9 mouse cellular contexts compared by ENCODE assay signal in the genomic region with DNA sequence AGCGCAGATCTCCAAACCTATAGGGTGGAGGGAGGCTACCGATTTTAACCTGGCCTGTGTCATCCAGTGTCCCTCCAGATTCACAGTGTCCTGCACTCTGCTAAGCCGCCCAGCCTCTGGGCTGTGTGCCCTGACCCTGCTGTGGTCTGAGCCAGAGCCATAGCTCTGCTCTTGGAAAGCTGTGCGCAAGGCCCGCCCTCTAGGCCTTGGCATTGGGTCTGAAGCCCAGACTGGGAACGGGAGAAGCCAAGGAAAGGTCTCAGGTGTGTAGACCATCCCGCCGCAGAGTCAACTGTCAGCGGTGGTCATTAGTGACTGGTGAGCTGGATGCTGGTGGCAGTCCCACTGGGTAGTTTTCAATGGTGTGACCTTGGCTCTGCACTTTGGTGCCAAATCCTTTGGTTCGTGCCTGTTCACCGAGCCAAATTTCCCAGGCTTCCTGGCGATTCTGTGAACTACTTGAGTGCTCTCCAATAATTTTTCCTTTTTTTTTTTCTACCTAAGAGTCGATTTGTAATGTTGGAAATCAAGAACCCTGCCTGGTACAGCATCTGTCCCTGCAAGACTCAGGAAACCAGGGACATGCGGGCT. TPM values are rescaled to one million over a fixed set of nuclear protein-coding genes. Genes with fewer than 3 reads are reported as not detected.
DNase-seq lines count a peak whose midpoint lies in the region; ATAC-seq and TF ChIP-seq lines count a peak whose summit lies in the region.
"Had no signal": no experiment of that assay in that cellular context is flagged by ENCODE, and none has a peak within 500 bp of the region (broad histone marks: within the 10 kb centered on the region; RNA-seq: fewer than 3 reads in every experiment).

No protein-coding gene starts in this region.

- no peaks in the 10 kb centered on the region for H3K9me3 ChIP-seq in forebrain, embryonic 12.5 days
- no peaks in the 10 kb centered on the region for H3K9me3 ChIP-seq in heart, postnatal 0 days (replicated peaks; ENCODE audit: control insufficient read depth, low read length)
- no peaks in the 10 kb centered on the region for H3K9me3 ChIP-seq in limb, embryonic 10.5 days (replicated peaks)
- H3K9me3 ChIP-seq: liver, embryonic 13.5 days had no signal

- ATAC-seq in forebrain, embryonic 12.5 days (ENCODE audit: low FRiP score), result peak; percentile 27; the same call in 1 of the 2 replicates
- ATAC-seq in heart, postnatal 0 days (ENCODE audit: insufficient read depth, low read depth), result peak; percentile 57
- no peak for ATAC-seq in activated CD4-positive, CD25-positive, alpha-beta regulatory T cell, adult 4 months
- ATAC-seq in megakaryocyte-erythroid progenitor cell, adult 5-6 weeks (replicated peaks; ENCODE audit: low FRiP score, low TSS enrichment, poor library complexity, severe bottlenecking), result no peak

- no peaks in the 10 kb centered on the region for H3K36me3 ChIP-seq in forebrain, embryonic 12.5 days (replicated peaks)
- no peaks in the 10 kb centered on the region for H3K36me3 ChIP-seq in heart, postnatal 0 days (replicated peaks; ENCODE audit: control insufficient read depth, insufficient read depth, low read length)
- peaks cover 3% of the 10 kb centered on the region; the same call in 1 of the 2 replicates for H3K36me3 ChIP-seq in limb, embryonic 10.5 days
- H3K36me3 ChIP-seq: liver, embryonic 13.5 days had no signal

- H3K4me1 ChIP-seq in forebrain, embryonic 12.5 days, result peaks cover 23% of the 10 kb centered on the region
- H3K4me1 ChIP-seq in heart, postnatal 0 days (ENCODE audit: control insufficient read depth, insufficient read depth), result peaks cover 25% of the 10 kb centered on the region
- H3K4me1 ChIP-seq in limb, embryonic 10.5 days, result peaks cover 67% of the 10 kb centered on the region
- H3K4me1 ChIP-seq: liver, embryonic 13.5 days had no signal

- peak; percentile 78 for DNase-seq in Muller cell, postnatal 12 days (ENCODE audit: inconsistent ontology term)
- peak; percentile 53 for DNase-seq in brain, embryonic 14.5 days (ENCODE audit: low read depth)
- peak; percentile 38 for DNase-seq in heart, postnatal 0 days (ENCODE audit: low spot score)
- DNase-seq in limb, embryonic 10.5 days (ENCODE audit: low spot score), result peak; percentile 80
- DNase-seq in ovary, postnatal 10 days (ENCODE audit: low spot score), result peak; percentile 13
- DNase-seq: liver, embryonic 13.5 days had no signal

- TF ChIP-seq EP300 in heart, postnatal 0 days (IDR thresholded peaks at IDR 0.05; ENCODE audit: low read depth), result no peak

- H3K27ac ChIP-seq in forebrain, embryonic 12.5 days, result no peak overlapping the region
- H3K27ac ChIP-seq in heart, postnatal 0 days (ENCODE audit: low read depth), result peak overlapping the region; percentile 63
- peak overlapping the region; percentile 93 for H3K27ac ChIP-seq in limb, embryonic 10.5 days
- H3K27ac ChIP-seq: liver, embryonic 13.5 days had no signal

- no peak overlapping the region for H3K4me3 ChIP-seq in forebrain, embryonic 12.5 days (replicated peaks)
- H3K4me3 ChIP-seq in heart, postnatal 0 days (ENCODE audit: low read depth, low read length), result 0 out of 2 replicates have a peak overlapping the region, but pooled peaks have one; percentile 15
- peak overlapping the region; percentile 36 for H3K4me3 ChIP-seq in limb, embryonic 10.5 days
- H3K4me3 ChIP-seq: liver, embryonic 13.5 days had no signal

- no peak overlapping the region for H3K9ac ChIP-seq in forebrain, embryonic 12.5 days
- no peak overlapping the region; the same call in 1 of the 2 replicates for H3K9ac ChIP-seq in heart, postnatal 0 days (replicated peaks; ENCODE audit: low read depth, low read length)
- H3K9ac ChIP-seq: liver, embryonic 13.5 days had no signal

- TF ChIP-seq POLR2A in brain, embryonic 14.5 days (IDR thresholded peaks at IDR 0.05; ENCODE audit: borderline replicate concordance, extremely low read depth, insufficient read depth, insufficient read length, poor library complexity, severe bottlenecking), result no peak

- TF ChIP-seq CTCF in brain, embryonic 14.5 days (IDR thresholded peaks at IDR 0.05; ENCODE audit: borderline replicate concordance, extremely low read depth, insufficient read depth, insufficient read length), result no peak
- no peak for TF ChIP-seq CTCF in heart, postnatal 0 days (IDR thresholded peaks at IDR 0.05; ENCODE audit: low read depth)

- no peaks in the 10 kb centered on the region for H3K27me3 ChIP-seq in forebrain, embryonic 12.5 days
- no peaks in the 10 kb centered on the region for H3K27me3 ChIP-seq in heart, postnatal 0 days (ENCODE audit: control insufficient read depth, insufficient read depth, low read length)
- H3K27me3 ChIP-seq in limb, embryonic 10.5 days (ENCODE audit: low read depth, poor library complexity, severe bottlenecking), result no peaks in the 10 kb centered on the region

- 0 out of 2 replicates have a peak overlapping the region, but pooled peaks have one; percentile 6 for H3K4me2 ChIP-seq in forebrain, embryonic 12.5 days
- peak overlapping the region; percentile 47 for H3K4me2 ChIP-seq in heart, postnatal 0 days (ENCODE audit: low read depth, low read length)
- H3K4me2 ChIP-seq: liver, embryonic 13.5 days had no signal

- WGBS in forebrain, embryonic 12.5 days, result 41% methylated on average over 14 of the region's 14 CpGs
- WGBS in heart, postnatal 0 days, result 41% methylated on average over 14 of the region's 14 CpGs
- 36% methylated on average over 14 of the region's 14 CpGs for WGBS in limb, embryonic 10.5 days

RNA-seq across cellular contexts. Expression of gene Ptgfrn, which starts 52.0 kb away (rescaled TPM):
- 13.6 and 20.8 TPM in 2 replicates for polyA plus RNA-seq in brain, embryonic 14.5 days (2012; rRNA removed)
- 3.9 and 4.5 TPM in 2 replicates for polyA plus RNA-seq in forebrain, embryonic 12.5 days (2016; fragmentation: Nextera tagmentation; extraction: Ambion mirVana)
- 61.5 and 74.4 TPM in 2 replicates for total RNA-seq in heart, postnatal 0 days (2014; rRNA removed; ENCODE audit: low replicate concordance)
- polyA plus RNA-seq in heart, postnatal 0 days (2015; fragmentation: Nextera tagmentation; extraction: Ambion mirVana), result 4.6 and 5.2 TPM in 2 replicates
- polyA plus RNA-seq in limb, embryonic 10.5 days (2016; fragmentation: Nextera tagmentation; extraction: Ambion mirVana), result 3.4 and 4.0 TPM in 2 replicates
- 1 to 10 TPM; 1.1 to 1.5 TPM for polyA plus RNA-seq in activated CD4-positive, CD25-positive, alpha-beta regulatory T cell, adult 4 months (2017; shearing (Covaris generic))
- not detected in 2 replicates for total RNA-seq in megakaryocyte-erythroid progenitor cell, adult 5-6 weeks (2014; fragmentation: Nextera tagmentation)
- not detected in 2 replicates for total RNA-seq in megakaryocyte-erythroid progenitor cell, adult 5-6 weeks (2017)

Comparison
In these comparisons a context has a peak if more than half of its experiments do, and no peak if none do; other contexts are left out.
1. DNase-seq: peak in every context shown above with its lines; median percentile 80 in limb, embryonic 10.5 days; 78 in Muller cell, postnatal 12 days; 53 in brain, embryonic 14.5 days; 38 in heart, postnatal 0 days; 13 in ovary, postnatal 10 days.
2. ATAC-seq: peak in forebrain, embryonic 12.5 days (single experiment) and heart, postnatal 0 days (single experiment); none in activated CD4-positive, CD25-positive, alpha-beta regulatory T cell, adult 4 months (single experiment) and megakaryocyte-erythroid progenitor cell, adult 5-6 weeks (single experiment).